Mouse (Mus musculus) cortical plate, adult 2 months (tissue): Measurements from ENCODE around the gene Atp2b2.

ENCODE experiments used
- CTCF ChIP-seq: fragments of 200-500 bp; IDR thresholded peaks from 2 replicates; pipeline ENCODE4 v1.5.1; 2011; ENCODE audit warnings: mild to moderate bottlenecking, control low read depth, low read length; ENCODE audit not compliant: insufficient read depth; ENCODE audit errors: extremely low read depth
- POLR2A ChIP-seq: fragments of 200-500 bp; IDR thresholded peaks from 2 replicates; pipeline ENCODE4 v1.6.1; 2011; ENCODE audit warnings: mild to moderate bottlenecking, low read length, control low read depth; ENCODE audit not compliant: insufficient read depth; ENCODE audit errors: extremely low read depth

- TF ChIP-seq CTCF, result no peak
- TF ChIP-seq POLR2A, result no peak
Observed at GRCm38 (mm10) chr6:113792368-113792767, 250.0 kb downstream of the Atp2b2 start.
